ENCODE assay signal across 8 mouse cellular contexts in genomic region chr14:26637851-26638707, GRCm38 (mm10). TPM values are rescaled to one million over a fixed set of nuclear protein-coding genes. Genes with fewer than 3 reads are reported as not detected.
DNase-seq lines count a peak whose midpoint lies in the region; ATAC-seq and TF ChIP-seq lines count a peak whose summit lies in the region.

Gene Arf4, plus strand, starts transcription at chr14:26638074.

- no peaks in the 10 kb centered on the region; the same call in 1 of the 2 replicates for H3K4me1 ChIP-seq in hindbrain, postnatal 0 days (ENCODE audit: insufficient read depth, low read length)

- peak within 1 kb of the TSS; percentile 94 for H3K4me3 ChIP-seq in gastrocnemius, adult 2 months
- H3K4me3 ChIP-seq in hindbrain, postnatal 0 days (ENCODE audit: low read length) = peak within 1 kb of the TSS; percentile 83
- H3K4me3 ChIP-seq in left cerebral cortex, adult 2 months = peak within 1 kb of the TSS; percentile 73

- no peak for TF ChIP-seq CTCF in gastrocnemius, adult 2 months (IDR thresholded peaks at IDR 0.05)
- TF ChIP-seq CTCF in hindbrain, postnatal 0 days (IDR thresholded peaks at IDR 0.05; ENCODE audit: low read depth) = no peak; the same call in 1 of the 2 replicates
- no peak for TF ChIP-seq CTCF in left cerebral cortex, adult 2 months (IDR thresholded peaks at IDR 0.05)

- ATAC-seq in common myeloid progenitor, adult 5-6 weeks (replicated peaks; ENCODE audit: low read depth, poor library complexity, severe bottlenecking) = peak; percentile 94
- peak; percentile 99 for ATAC-seq in hindbrain, postnatal 0 days
- peak; percentile 89 for ATAC-seq in megakaryocyte, adult 5-6 weeks (ENCODE audit: poor library complexity, severe bottlenecking)

- H3K4me2 ChIP-seq in hindbrain, postnatal 0 days (ENCODE audit: low read depth, low read length) = peak within 1 kb of the TSS; percentile 91

- no peaks in the 10 kb centered on the region for H3K36me3 ChIP-seq in hindbrain, postnatal 0 days (ENCODE audit: insufficient read depth, low read length)

- intact Hi-C loops in gastrocnemius, adult 2 months (cut with DNase I) = loop anchor here (2.0 to 5.0 kb wide), 3 partner anchors 56 to 149 kb away; partner anchors contain the start of gene Slmap
- intact Hi-C loops in left cerebral cortex, adult 2 months (cut with DNase I) = loop anchor here (2.0 to 5.0 kb wide), 3 partner anchors 31 to 151 kb away; partner anchors contain the start of gene Pde12

- H3K27me3 ChIP-seq in hindbrain, postnatal 0 days (ENCODE audit: insufficient read depth, low read length) = no peaks in the 10 kb centered on the region

- under 1% methylated on average over 79 of the region's 83 CpGs for WGBS in hindbrain, postnatal 0 days

- peak within 1 kb of the TSS; percentile 80 for H3K9ac ChIP-seq in hindbrain, postnatal 0 days (replicated peaks; ENCODE audit: low read length)

- peak within 1 kb of the TSS; percentile 98 for H3K27ac ChIP-seq in gastrocnemius, adult 2 months
- peak within 1 kb of the TSS; percentile 96 for H3K27ac ChIP-seq in hindbrain, postnatal 0 days
- H3K27ac ChIP-seq in left cerebral cortex, adult 2 months = peak within 1 kb of the TSS; percentile 94

- peak; percentile 99 for DNase-seq in ZHBTc4 (ENCODE audit: low read depth, low spot score)
- peak; percentile 99 for DNase-seq in gastrocnemius, adult 2 months
- DNase-seq in hindbrain, postnatal 0 days (ENCODE audit: low spot score) = peak; percentile 99
- peak; percentile 98 to 99 for DNase-seq in left cerebral cortex, adult 2 months (ENCODE audit: extremely low spot score in 1 of 2, low spot score in 2 of 2)
- peak; percentile 98 for DNase-seq in right cerebral cortex, adult 2 months (ENCODE audit: low spot score in 2 of 2)
- DNase-seq in urinary bladder, postnatal 14 days (ENCODE audit: low spot score) = peak; percentile 97

- no peaks in the 10 kb centered on the region for H3K9me3 ChIP-seq in hindbrain, postnatal 0 days (ENCODE audit: low read length)

RNA-seq across cellular contexts. Expression of gene Arf4, which starts in this region (rescaled TPM):
- 113 and 135 TPM in 2 replicates for total RNA-seq in common myeloid progenitor, adult 5-6 weeks (2017)
- total RNA-seq in gastrocnemius, adult 2 months (2021) = 10 to 100 TPM; 27.0 to 36.3 TPM
- total RNA-seq in hindbrain, postnatal 0 days (2014; rRNA removed) = 111 and 119 TPM in 2 replicates
- polyA plus RNA-seq in hindbrain, postnatal 0 days (2015; fragmentation: Nextera tagmentation; extraction: Ambion mirVana) = 385 and 395 TPM in 2 replicates
- total RNA-seq in left cerebral cortex, adult 2 months (2021) = 100 to 1,000 TPM; 108 to 114 TPM
- total RNA-seq in megakaryocyte, adult 5-6 weeks (2015) = 304 and 335 TPM in 2 replicates
- 83.1 and 91.3 TPM in 2 replicates for total RNA-seq in megakaryocyte, adult 5-6 weeks (2017)

Comparison
In these comparisons a context has a peak if more than half of its experiments do, and no peak if none do; other contexts are left out.
1. Peak in every context shown above with its lines: DNase-seq, ATAC-seq, H3K4me3 ChIP-seq and H3K27ac ChIP-seq.